Mouse (Mus musculus) kidney, adult 2 months (tissue): Measurements from ENCODE around the gene Maml3.

Experiments used
- CTCF ChIP-seq: fragments of 200-500 bp; conservative IDR thresholded peaks from 2 replicates; pipeline ENCODE4 v1.5.1; 2011; ENCODE audit warnings: low read depth, mild to moderate bottlenecking, control low read depth, low read length, moderate library complexity, mixed read lengths; ENCODE audit not compliant: insufficient read depth, insufficient read length
- POLR2A ChIP-seq: fragments of 200-500 bp; IDR thresholded peaks from one replicate; pipeline ENCODE4 v1.6.1; 2011; ENCODE audit warnings: low read depth, low read length, control low read depth

DNA sequence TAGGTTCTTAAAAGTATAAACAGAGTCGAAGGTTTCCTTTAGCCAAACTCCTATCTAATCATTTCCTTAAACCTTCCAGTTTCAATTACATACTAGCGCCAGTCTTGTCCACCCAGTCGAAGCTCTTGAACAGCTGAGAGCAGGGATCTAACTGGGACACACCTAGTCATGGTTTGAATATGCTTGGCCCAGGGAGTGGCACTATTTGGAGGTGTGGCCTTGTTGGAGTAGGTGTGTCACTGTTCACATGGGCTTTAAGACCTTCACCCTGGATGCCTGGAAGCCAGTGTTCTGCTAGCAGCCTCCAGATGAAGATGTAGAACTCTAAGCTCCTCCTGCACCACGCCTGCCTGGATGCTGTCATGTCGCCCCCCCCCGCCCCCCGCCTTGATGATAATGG is 244.4 kb downstream of the Maml3 start:
- TF ChIP-seq POLR2A (no peak), CTCF (no peak)
